Mouse (Mus musculus): ENCODE data around the gene Tjp2. TPM values are rescaled to one million over a fixed set of nuclear protein-coding genes. Genes with fewer than 3 reads are reported as not detected.
"Not testable (repeated sequence)": the region's sequence is repeated elsewhere in the genome, so short reads cannot be mapped to it uniquely, and the experiment has no call there.

Gene Tjp2
- total RNA-seq, 1 experiment from 2014 or later: 2.8 TPM

DNA sequence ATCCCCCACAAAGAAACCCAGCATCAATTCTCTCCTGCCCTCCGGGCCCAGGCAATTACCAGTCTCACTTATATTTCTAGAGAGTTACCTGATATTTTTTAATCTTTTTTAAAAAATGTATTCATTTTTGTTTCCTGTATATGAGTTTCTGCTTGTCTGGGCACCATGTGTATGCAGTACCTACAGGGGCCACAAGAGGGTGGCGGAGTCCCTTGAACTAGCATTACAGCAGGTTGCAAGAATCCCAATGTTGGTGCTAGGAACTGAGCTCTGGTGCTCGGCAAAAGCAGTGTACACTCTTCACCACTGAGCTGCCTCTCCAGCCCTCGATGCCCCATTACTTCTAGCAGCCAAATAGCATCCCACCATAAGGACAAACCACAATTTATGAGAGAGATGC, 30.6 kb downstream of the Tjp2 start:
- ATAC-seq (ENCODE audit: extremely low read depth, insufficient number of reproducible peaks, low FRiP score, poor library complexity, severe bottlenecking): no peak

DNA sequence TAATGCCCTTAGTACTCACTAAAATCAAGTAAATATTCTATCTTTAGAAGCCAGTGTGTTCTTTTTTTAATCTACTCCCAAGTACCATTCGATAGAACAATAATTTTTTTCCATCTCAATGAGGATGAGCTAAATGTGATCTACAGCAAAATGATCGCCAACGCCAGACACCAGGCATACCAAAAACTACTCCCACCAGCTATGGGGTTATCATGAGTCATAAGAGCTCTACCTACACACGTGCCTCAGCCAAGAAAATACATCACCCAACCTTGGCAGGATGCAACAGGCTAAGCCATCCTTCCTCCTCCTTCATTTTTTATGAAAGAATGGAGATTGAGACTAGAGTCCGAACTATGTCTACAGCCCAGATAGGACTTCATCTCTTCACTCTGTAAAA, 31.9 kb downstream of the Tjp2 start:
- no peak for ATAC-seq (ENCODE audit: extremely low read depth, insufficient number of reproducible peaks, low FRiP score, poor library complexity, severe bottlenecking)

DNA sequence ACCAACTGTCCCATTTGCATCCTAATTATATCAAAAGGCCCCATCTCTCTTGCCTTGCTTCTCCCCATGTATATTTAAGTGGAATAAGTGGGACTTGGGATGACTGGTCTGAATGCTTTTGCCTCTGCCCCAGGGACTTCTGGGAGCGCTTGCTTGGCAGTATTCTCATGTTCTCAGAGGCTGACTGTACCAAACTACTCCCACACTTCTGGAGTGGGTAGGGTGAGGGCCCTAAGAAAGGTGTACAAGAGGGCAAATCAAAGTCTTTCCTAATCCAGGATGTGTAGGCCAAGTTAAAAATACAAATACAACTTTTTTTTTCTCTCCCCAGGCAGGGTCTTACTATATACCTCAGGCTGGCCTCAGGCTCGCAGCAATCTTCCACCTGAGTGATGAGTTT, 37.0 kb downstream of the Tjp2 start:
- ATAC-seq (ENCODE audit: extremely low read depth, insufficient number of reproducible peaks, low FRiP score, poor library complexity, severe bottlenecking): no peak

DNA sequence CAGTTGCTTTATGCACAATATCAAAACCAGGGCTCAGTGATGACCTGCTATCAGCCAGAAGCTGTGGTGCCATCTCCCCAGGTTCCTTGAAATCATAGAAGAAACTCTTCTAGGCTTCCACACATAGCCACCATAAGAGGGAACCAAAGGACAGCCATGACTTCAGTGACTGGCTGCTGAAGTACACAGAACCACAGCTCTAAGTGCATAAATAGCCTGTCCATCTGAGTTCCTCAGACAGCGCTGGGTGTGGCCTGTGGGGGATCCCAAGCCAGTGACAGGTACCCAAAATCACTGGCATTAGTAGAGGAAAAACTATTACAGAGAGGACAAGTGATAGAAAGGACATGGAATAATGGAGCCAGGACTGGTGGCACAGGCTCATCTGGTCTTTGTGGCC, 37.5 kb downstream of the Tjp2 start:
- ATAC-seq (ENCODE audit: extremely low read depth, insufficient number of reproducible peaks, low FRiP score, poor library complexity, severe bottlenecking): not testable (repeated sequence)

DNA sequence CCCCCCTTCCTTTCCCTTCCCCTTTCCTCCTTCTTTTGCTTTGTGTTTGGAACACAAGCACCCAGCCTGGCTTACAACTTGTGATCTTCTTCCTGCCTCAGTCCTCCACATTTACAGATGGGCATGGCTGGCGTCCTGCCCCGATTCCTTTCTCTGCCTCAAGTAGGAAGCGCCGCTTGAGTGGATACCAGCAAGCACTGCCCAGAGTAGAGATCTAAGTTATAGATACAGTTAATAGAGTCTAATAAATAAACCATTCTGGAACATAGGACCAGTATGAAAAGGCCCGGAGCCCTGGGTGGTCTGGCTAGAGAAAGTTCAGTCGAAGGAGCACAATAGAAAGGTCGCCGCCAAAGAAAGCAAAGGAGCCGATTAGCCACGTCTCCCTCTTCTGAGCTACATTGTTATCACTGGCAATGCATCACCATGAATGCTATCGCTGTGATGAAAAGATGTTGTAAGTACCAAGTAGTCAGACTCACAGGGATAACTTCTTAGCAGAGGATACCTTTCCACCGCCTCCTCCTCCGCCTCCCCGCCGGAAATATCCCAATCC, 41.1 kb downstream of the Tjp2 start:
- ATAC-seq (ENCODE audit: extremely low read depth, insufficient number of reproducible peaks, low FRiP score, poor library complexity, severe bottlenecking): no peak

DNA sequence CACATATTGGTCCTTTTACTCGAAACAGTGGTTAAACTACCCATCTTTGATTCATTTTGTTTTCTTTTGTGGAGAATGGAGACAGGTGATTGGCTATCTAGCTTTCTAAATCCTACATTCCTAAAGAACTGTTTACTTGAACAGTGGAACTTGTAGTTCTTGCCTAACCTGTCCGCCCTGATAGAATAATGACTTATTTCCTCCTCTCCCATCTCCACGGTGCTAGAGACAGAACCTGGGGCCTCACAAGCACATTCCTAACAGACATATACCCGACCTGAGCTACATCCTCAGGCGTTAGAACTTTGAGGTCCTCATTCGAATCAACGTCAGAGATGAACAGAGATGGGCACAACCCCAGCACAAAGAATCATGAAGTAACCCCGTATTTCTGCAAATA, 44.4 kb downstream of the Tjp2 start:
- ATAC-seq (ENCODE audit: extremely low read depth, insufficient number of reproducible peaks, low FRiP score, poor library complexity, severe bottlenecking): no peak

DNA sequence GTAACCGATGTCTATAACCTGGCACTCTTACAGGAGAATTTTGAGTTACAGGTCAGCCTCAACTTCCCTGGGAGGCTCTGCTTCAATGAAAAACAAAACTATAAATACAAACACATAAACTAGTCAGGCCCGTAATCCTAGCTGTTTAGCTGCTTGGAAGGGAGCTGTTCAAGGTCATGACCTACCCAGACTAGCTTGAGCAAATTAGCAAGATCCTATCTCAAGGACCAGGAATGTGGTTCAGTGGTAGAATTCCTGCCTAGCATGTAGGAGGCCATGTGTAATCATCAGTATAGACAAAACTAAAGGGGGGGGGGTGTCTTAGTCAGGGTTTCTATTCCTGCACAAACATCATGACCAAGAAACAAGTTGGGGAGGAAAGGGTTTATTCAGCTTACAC, 46.7 kb downstream of the Tjp2 start:
- ATAC-seq (ENCODE audit: extremely low read depth, insufficient number of reproducible peaks, low FRiP score, poor library complexity, severe bottlenecking): no peak

DNA sequence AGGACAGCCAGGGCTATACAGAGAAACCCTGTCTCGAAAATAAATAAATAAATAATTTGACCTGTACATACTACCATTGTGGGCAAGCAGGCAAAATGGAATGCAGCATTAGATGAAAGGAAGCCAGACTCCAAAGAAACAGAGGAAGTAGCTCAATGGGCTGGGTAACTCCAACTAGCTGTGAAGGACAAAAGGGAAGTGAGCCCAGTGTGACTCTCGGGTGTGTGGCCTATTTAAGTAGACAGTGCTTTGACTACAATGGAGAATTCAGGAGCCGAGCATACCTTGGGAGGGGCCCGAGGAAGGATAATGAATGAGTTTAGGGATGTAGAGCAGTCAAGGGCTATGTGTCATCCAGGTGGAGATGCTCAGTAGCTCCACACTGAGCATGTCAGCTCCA, 48.1 kb downstream of the Tjp2 start:
- no peak; the same call in 1 of the 2 replicates for ATAC-seq (ENCODE audit: extremely low read depth, insufficient number of reproducible peaks, low FRiP score, poor library complexity, severe bottlenecking)

DNA sequence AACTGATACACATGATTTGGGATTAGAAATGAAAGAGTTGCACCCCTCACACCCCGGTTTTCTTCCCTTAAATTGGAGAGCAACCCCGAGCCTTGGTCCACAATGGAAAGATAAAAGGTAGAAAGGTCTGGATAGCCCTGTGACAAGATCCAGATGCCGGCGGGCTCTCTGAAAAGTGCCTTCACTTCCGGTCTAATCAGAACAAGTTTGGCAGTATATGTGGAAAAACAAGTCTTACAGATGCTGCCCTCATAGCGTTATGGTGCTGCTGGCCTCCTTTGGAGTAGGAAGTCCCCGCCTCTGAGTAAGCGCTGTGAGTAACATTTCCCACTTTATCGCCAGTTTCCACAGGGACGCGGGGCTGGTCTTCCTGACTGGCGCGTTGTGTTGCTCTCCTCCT, 49.9 kb downstream of the Tjp2 start:
- no peak for ATAC-seq (ENCODE audit: extremely low read depth, insufficient number of reproducible peaks, low FRiP score, poor library complexity, severe bottlenecking)

DNA sequence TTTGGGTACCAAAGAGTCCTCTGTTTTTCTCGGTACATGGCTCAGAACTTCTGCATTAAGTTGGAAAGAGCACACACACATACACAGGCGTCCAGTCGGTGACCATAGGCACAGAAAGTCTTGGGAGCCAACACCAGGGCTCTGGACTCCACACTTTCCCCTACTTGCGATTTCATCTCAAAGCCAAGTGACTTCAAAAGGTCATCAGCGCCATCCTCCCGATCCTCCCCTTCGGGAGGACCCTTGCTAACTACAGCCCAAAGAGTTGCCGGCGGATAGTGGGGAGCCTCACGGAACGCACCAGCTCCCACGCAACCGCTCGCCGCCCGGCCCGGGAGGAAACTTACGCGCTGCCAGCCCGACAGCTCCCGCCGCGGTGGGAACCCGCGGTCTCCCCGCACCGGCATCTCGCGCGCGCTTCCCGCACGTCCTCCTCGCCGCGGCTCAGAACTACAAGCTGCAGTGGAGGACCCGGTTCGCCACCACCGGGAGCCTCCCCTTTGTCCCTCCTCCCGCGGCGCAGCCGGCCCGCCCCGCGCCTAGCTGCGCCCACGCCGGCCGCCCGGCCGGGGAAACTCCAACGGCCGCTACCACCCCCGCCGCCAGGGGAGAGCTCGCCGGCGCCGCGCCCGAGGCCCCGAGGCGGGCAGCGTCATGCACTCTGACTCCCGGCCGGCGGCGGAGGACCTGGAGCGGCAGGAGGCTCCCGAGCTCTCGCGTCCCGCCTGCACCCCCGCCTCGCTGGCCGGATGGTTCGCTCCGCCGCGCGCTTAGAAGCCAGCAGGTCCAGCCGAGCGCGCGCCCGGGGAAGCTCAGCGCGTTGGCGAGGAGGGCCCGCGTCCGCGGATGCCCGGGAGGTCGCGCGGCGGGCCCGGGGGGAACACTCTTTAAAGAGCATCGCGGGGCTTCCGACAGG, 51.0 kb downstream of the Tjp2 start:
- ATAC-seq (ENCODE audit: extremely low read depth, insufficient number of reproducible peaks, low FRiP score, poor library complexity, severe bottlenecking): no peak

DNA sequence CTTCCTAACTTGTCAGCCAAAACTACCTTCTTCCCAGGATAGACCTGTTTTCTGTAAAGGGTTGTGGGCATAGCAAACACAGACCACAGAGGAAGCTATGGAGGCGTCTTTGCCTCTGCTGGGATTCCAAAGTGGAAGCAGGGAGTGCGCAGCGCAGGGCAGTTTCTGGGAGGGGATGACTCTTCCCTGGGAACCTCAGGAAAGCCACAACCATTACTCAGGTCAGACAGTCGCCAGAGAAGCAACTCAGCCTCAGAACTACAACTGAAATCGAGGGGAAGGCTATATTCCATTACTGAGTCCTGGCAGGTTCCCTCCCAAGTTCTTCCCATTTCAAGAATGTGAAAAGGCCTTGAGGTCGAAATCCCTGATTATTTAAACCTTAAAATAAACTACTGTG, 51.8 kb downstream of the Tjp2 start:
- ATAC-seq (ENCODE audit: extremely low read depth, insufficient number of reproducible peaks, low FRiP score, poor library complexity, severe bottlenecking): no peak

DNA sequence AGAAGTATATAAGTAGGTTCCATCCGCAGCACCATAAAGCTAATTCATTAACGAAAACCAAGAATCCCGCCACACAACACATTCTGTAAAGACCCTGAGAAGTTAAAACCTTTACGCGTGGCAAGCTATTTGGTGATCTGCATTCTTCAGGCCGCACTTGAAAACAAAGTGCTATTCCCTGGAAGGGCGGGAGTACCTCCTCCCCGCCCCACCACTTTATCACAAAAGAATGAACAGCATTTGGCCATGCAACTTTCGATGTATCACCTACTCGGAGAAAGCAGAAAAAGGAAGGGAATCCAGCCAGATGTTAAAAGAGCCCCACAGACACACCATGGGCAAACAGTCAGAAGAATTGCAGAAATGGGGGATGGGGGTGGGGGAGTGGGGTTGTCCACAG, 56.3 kb downstream of the Tjp2 start:
- no peak for ATAC-seq (ENCODE audit: extremely low read depth, insufficient number of reproducible peaks, low FRiP score, poor library complexity, severe bottlenecking)

DNA sequence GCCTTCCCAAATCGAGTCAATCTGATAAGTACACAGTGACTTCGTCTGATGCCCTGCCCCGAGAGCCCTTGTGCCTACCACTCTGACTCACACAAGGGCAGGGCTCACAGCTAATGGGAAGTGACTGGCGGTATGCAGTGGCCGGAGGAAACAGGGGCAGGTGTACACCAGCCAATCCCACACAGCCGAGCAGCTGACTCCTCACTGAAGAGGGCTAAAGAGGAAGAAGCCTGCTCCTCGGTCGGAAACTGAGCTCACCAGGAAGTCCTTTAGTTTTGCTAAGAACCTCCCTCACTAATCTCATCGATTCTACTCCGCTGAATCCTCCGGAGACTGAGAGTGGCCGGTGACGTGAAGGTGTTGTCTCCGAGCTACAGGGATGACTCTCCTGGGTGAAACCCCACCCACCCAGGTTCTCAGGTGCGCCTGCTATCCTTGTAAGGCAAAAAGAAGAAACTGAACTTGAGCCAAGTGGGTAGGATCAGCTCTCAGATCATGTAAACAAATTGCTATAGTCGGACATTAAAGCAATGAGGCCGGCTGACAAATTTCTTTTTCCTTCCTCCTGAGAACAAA, 58.2 kb downstream of the Tjp2 start:
- ATAC-seq (ENCODE audit: extremely low read depth, insufficient number of reproducible peaks, low FRiP score, poor library complexity, severe bottlenecking): peak; percentile 95

DNA sequence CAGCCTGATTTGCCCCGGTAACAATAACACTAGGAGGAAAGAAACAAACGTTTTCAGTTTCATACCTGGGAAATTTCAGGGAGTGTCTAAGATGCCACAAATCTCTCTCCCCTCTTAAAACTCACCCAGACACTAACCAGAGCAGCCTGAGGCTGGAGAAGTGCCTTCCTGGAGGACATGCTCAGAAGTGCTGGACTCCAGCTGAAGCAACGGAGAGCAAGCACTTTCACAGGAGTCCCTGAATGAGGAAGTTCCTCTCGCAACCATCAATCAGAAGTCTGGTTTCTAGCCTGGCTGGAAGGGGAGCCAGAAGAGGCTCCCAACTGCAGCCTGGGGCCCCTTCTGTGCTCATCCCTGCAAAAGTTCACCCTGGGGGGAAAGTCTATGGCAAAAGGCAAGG, 60.9 kb downstream of the Tjp2 start:
- ATAC-seq (ENCODE audit: extremely low read depth, insufficient number of reproducible peaks, low FRiP score, poor library complexity, severe bottlenecking): peak; percentile 29; the same call in 1 of the 2 replicates

DNA sequence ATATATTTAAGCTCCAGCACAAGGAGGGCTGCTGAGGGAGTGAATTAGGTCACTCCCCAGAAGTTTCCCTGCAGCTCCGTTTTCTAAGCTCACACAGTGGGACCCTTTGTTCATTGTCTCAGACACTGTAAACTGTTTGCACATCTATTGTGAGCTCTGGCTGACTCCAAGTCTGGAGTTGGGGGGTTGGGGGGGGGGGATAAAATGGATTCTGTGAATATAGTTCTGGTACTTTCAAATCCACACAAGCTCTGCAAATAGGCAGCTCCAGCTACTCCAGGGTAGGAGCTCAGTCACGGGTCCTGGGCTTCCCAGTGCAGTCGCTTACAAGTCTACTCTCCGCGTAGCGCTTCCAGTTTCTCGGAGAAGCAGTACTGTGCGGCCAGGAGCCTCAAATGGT, 64.4 kb downstream of the Tjp2 start:
- ATAC-seq (ENCODE audit: extremely low read depth, insufficient number of reproducible peaks, low FRiP score, poor library complexity, severe bottlenecking): no peak

DNA sequence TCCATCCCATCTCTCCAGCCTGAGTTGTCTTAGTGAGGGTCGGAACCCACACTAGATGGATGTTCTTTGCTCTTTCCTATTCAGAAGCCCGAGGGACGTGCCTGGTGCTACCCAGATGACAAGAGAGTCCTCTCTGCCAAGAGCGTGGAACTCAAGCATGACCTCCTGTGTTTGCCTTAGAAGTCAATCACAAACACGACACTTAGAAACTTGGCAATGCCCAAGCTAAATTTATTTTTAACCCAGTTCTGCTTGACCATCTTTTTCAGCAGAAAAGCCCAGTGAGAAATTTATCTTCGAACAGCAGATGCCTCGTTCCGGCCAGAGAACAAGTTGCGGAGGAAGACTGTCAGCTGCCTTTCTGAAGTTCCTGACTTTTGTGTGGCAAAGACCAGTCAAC, 65.1 kb downstream of the Tjp2 start:
- ATAC-seq (ENCODE audit: extremely low read depth, insufficient number of reproducible peaks, low FRiP score, poor library complexity, severe bottlenecking): no peak

DNA sequence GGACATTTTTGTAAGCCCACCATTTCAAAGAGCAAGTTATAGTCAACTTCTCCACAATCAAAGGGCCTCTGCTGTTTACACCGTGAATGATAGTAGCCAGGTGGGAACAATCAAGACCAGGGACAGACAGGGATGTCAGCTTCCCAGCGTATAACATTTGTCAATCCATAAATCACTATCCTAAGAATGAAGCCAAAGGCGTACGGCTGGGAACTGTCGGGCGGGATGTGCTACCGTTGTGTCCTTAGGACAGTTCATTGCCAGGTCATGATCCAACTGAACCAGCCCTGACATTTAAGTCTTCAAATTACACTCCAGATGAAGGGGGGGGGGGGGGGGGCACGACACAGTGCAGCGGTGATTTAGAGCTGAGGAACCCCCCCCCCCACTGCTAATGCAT, 65.5 kb downstream of the Tjp2 start:
- ATAC-seq (ENCODE audit: extremely low read depth, insufficient number of reproducible peaks, low FRiP score, poor library complexity, severe bottlenecking): no peak

DNA sequence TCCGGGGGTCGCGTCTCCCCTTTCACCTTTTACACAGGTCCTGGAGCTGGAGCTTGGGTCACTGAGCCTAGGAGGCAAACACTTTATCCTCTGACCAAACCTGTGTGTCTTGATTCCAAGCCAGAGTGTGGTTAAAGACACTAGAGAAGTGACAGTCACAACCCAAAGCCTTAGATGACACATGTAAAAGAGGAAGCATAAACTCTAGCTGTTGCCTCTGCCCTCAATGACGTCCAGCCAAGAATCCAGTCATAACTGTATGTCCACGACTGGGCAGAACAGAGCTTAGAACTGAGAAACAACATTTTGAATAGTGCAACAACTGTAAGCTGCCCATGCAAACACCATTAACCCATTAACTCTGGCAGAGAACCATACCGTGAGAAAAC, 68.8 kb downstream of the Tjp2 start:
- ATAC-seq (ENCODE audit: extremely low read depth, insufficient number of reproducible peaks, low FRiP score, poor library complexity, severe bottlenecking): no peak

DNA sequence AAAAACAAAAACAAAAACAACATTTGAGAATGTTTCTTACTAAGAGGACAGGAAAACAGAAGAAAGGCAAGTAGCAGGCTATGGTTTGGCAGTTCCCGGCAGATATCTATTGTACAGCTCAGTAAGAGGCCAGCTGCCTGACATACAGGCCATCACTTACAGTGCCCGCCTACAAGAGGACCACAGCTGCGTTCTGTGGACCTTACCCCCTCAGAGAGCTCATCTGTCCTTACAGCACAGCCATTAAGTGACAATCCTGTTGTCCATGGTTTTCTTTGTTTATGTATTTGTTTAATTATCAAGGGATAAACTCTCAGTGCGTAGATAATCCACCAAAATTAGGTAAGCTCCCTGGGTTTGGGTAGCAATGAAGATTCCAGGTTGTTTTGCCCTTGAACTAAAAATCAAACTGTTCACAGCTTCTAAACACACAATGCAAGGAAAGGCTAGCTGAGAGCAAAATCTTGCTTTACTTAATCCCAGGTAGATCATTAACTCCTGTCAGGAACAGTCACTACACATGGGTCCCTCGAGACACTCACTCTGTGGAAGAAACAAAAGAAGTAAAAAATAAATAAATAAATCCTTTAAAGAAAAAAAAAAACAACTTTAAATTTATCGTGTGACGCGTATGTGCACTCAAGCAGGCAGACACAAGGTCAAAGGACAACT, 69.3 kb downstream of the Tjp2 start:
- no peak for ATAC-seq (ENCODE audit: extremely low read depth, insufficient number of reproducible peaks, low FRiP score, poor library complexity, severe bottlenecking)

All from neutrophil, adult 5-6 weeks (primary cell).